Mouse (Mus musculus) activated CD4-positive, CD25-positive, alpha-beta regulatory T cell, adult 4 months (primary cell): ENCODE measurements around the gene Zp3r. TPM values are rescaled to one million over a fixed set of nuclear protein-coding genes. Genes with fewer than 3 reads are reported as not detected.
A peak's percentile ranks its signal among the peaks of the same experiment; 100 is the strongest.
"Not testable (repeated sequence)": the region's sequence is repeated elsewhere in the genome, so short reads cannot be mapped to it uniquely, and the experiment has no call there.

Source experiments
- ATAC-seq: one replicate; pipeline ENCODE4 v1.8.0; 2017
- polyA plus RNA-seq, 2 experiments: library from polyadenylated mRNA; unstranded; fragments of 100-300 nt; shearing (Covaris generic); gene quantifications; one replicate each; pipeline ENCODE4 v1.2.1; 2017

Zp3r gene
- not detected for polyA plus RNA-seq

DNA sequence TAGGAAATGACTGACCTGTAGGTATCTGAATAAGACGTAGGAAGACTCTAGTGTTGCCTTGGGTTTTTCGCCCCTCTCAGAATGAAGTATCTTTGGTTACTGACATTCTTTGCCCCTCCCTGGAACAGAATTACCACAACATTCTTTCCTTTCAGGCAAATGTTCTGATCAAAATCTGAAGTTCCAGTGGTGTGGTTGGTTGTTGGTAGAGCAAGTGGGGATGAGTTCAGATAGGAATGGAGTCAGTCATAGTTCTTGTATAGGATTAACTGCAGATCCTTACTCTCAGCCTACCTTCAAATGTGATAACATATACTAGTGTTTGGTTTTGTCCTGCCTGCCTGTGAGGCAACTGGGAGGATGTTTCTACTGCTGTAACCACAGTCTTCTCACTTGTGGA lies at the start of gene Zp3r:
Gene Zp3r (minus strand): TSS at position 101 of the 400 bp plus-strand sequence.
- ATAC-seq = no peak

- no peak for ATAC-seq
These were observed 49.1 kb upstream of the Zp3r start for GRCm38 (mm10) chr1:130678551-130678950.

- not testable (repeated sequence) for ATAC-seq
These were observed 34.2 kb upstream of the Zp3r start for GRCm38 (mm10) chr1:130663576-130663975.

DNA sequence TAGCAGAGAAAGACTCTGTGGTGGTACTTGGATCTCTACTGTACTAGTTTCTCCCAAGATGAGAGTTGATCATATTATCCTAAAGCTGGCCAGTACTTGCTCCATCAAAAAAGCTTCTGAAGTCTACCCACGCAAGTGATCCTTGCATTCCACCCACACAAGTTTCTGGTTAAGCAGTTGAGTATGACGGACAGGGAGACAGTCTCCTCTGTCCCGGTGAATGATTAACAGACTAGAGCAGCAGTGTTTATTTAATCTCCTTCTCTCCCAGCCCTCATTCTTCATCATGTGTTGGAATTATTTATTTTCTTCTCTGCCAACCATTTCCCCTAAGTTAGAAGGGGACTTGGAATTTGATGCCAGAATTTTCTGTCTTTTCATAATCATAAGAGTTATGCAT lies 32.0 kb upstream of the Zp3r start, which contains the start of gene C4bp:
Gene C4bp (minus strand): TSS at position 179 of the 400 bp plus-strand sequence.
- ATAC-seq = no peak

- not testable (repeated sequence) for ATAC-seq
These were observed 30.2 kb upstream of the Zp3r start for GRCm38 (mm10) chr1:130659641-130660040.

GRCm38 (mm10) chr1:130644103-130644502 lies 14.7 kb upstream of the Zp3r start:
- ATAC-seq = no peak

GRCm38 (mm10) chr1:130640967-130641366 lies 11.5 kb upstream of the Zp3r start:
- no peak for ATAC-seq

DNA sequence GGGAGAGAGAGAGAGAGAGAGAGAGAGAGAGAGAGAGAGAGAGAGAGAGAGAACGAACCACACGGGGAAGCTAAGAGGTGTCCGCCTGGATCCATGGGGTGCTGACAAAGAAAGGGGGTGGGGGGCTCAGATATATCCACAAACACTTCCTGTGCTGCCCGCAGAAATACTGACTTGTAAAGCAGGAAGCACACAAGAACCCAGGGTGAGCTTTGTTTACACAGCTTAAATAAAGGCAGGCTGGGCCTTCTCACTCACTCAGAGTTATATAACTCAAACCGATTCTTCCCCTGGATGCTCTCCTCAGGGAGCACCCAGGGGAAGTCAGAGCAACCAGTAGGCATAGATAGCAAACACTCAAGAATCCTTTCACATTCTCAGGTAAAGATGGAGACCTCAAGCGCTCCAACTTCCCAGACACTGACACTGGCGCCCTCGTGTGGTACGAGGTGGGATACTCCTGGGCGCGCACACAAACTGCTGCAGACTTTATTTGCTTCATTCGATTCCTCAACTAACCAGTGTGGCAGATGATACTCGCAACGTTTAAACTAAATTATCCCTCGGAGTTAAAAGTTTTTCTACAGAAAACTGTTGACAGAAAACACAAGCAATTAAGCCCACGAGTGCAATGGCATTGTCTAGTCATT lies 4.5 kb upstream of the Zp3r start:
- ATAC-seq = peak; percentile 91

GRCm38 (mm10) chr1:130633316-130633715 lies 3.9 kb upstream of the Zp3r start:
- ATAC-seq = no peak

- ATAC-seq = no peak
These were observed 33.1 kb downstream of the Zp3r start for GRCm38 (mm10) chr1:130596291-130596690.

GRCm38 (mm10) chr1:130588659-130589058 lies 40.8 kb downstream of the Zp3r start:
- no peak for ATAC-seq

DNA sequence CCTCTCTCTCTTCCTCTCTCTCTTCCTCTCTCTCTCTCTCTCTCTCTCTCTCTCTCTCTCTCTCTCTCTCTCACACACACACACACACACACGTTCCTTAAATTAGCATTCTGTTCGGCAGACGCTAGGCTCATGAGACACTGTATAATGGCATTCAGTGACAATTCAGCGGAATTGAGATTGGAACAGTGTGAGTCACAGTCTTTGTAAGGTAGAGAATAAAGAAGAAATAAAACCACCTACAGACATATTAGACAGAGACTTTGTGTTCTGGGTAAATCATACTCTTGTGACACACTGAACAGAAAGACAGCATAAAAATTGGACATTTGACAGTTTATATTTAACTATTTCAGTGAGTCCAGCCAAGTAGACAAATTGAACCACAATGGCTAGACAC lies 53.0 kb downstream of the Zp3r start:
- no peak for ATAC-seq

- ATAC-seq = no peak
These were observed 53.5 kb downstream of the Zp3r start for GRCm38 (mm10) chr1:130575962-130576361.

DNA sequence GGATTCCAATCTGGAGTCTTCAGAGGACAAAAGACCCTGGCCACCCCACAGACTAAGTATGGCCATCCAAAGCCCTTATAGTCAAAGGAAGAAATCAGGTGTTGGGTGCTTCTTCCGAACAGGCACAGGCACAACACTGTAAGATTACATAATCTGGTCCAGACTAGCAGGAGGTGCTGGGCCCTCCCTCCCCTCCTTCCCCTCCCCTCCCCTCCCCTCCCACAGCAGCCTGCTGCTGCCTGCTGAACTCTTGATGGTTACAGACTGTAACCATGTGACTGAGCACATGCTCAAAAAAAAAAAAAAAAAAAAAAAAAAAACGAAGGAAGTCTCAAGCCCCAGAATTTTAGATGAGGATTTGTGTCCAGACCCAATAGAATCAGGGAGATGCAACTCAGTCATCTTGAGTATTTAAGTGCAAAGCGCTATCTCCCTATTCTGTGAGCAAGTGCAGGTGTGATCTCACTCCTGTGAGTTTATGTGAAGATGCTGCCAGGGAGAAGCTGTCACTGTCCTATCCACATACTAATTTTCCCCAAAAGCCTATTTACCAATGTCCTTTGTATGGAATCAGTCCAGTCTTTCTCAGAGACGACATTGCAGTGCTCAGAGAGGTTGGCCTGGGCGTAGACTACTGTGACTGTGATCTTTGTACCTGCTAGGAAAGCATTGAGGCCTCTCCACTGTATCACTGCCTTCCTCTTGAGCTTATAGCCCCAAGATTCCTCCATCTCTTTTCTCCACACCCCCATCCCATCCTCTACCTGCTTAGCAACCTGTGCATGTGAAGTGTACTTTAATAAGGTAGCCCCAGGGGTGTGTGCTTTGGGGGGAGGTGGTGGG lies 77.8 kb downstream of the Zp3r start:
- ATAC-seq = peak; percentile 25

GRCm38 (mm10) chr1:130550242-130551167 lies 78.9 kb downstream of the Zp3r start:
- ATAC-seq = peak; percentile 61

GRCm38 (mm10) chr1:130549698-130550097 lies 79.7 kb downstream of the Zp3r start:
- no peak for ATAC-seq

DNA sequence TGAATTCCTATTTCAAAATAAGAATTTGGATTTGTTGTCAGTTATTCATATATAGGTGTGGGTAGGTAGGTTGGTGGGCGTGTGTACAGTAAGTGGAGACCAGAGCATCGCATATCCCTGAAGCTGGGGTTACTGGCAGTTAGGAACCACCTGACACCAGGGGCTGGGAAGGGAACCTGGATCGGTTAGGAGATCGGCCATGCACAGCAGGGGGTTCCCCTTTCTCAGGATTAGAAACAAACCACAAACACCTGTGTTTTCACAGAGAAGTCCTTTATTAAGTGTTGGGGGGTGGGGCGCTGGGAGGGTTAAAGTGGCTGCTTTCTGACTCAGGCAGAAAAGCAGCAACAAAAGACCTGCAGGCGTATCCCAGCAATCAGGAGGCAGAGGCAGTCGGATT lies 80.3 kb downstream of the Zp3r start:
- ATAC-seq = no peak

DNA sequence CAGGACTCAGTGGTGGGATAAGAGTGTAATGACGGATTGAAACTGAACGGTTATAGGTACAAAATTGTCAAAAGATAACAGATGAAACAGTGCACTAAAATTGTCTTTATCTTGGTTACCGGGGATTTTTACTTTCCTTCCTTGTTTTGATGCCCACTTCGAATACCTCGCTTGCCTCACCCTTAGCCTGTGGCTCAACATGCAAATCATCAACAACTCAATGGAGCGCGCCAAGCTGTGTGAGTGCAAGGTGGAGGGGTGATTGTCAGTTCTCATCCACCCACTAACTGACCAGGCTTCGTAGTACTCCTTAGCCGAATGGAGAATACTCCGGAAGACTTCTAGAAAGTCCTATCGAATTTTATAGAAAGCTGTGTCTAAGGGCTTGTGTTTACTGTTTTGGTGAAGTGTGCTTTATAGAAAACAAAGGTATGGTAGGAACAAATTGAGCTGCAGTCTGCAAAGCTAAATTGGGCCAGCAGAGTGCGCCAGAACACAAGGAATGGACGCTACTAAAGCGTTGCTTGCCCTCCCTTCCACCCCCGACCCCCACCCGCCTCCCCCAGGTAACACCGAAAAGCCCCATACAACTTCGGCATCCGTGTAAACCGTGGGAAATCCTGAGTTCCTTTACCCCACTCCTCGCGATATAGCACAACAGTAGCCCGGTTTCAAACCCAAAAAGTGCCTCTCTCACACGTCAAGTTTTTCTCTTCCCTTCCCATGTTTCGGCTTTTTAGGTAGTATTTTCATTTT lies 81.6 kb downstream of the Zp3r start:
- peak; percentile 68 for ATAC-seq
